31 mouse cellular contexts compared by ENCODE assay signal in genomic region chr4:119701269-119701954, GRCm38 (mm10). TPM values are rescaled to one million over a fixed set of nuclear protein-coding genes. Genes with fewer than 3 reads are reported as not detected.
DNase-seq lines count a peak whose midpoint lies in the region; ATAC-seq and TF ChIP-seq lines count a peak whose summit lies in the region.
"Had no signal": no experiment of that assay in that cellular context is flagged by ENCODE, and none has a peak within 500 bp of the region (broad histone marks: within the 10 kb centered on the region; RNA-seq: fewer than 3 reads in every experiment).

No protein-coding gene starts in this region.

- ATAC-seq in lung, embryonic 14.5 days (ENCODE audit: insufficient read depth), result peak; percentile 90
- ATAC-seq in lung, embryonic 16.5 days (ENCODE audit: low read depth), result peak; percentile 88
- ATAC-seq: activated CD4-positive, CD25-positive, alpha-beta regulatory T cell, adult 4 months; forebrain, embryonic 14.5 days; forebrain, embryonic 16.5 days had no signal

- H3K27me3 ChIP-seq in lung, embryonic 14.5 days (ENCODE audit: insufficient read depth, low read length), result no peaks in the 10 kb centered on the region
- H3K27me3 ChIP-seq in lung, embryonic 16.5 days (ENCODE audit: control insufficient read depth, insufficient read depth, low read depth, low read length), result no peaks in the 10 kb centered on the region
- H3K27me3 ChIP-seq: embryonic facial prominence, embryonic 13.5 days; embryonic facial prominence, embryonic 15.5 days; forebrain, embryonic 12.5 days had no signal

- 0 out of 2 replicates have a peak, but pooled peaks cover 2% of the 10 kb centered on the region for H3K4me1 ChIP-seq in lung, embryonic 14.5 days (ENCODE audit: insufficient read depth)
- H3K4me1 ChIP-seq in lung, adult 2 months (ENCODE audit: control insufficient read depth, insufficient read depth, low read length), result no peaks in the 10 kb centered on the region
- peaks cover 15% of the 10 kb centered on the region; the same call in 1 of the 2 replicates for H3K4me1 ChIP-seq in lung, embryonic 16.5 days (replicated peaks; ENCODE audit: control insufficient read depth, insufficient read depth, low read length)
- H3K4me1 ChIP-seq: embryonic facial prominence, embryonic 13.5 days; embryonic facial prominence, embryonic 15.5 days; forebrain, embryonic 12.5 days had no signal

- TF ChIP-seq POLR2A in lung, adult 2 months (IDR thresholded peaks at IDR 0.05; ENCODE audit: borderline replicate concordance, extremely low read depth, low read depth, low read length), result no peak

- H3K4me2 ChIP-seq in lung, embryonic 14.5 days, result no peak overlapping the region
- no peak overlapping the region for H3K4me2 ChIP-seq in lung, embryonic 16.5 days (ENCODE audit: low read depth, low read length)
- H3K4me2 ChIP-seq: embryonic facial prominence, embryonic 13.5 days; embryonic facial prominence, embryonic 15.5 days; forebrain, embryonic 12.5 days had no signal

- no peaks in the 10 kb centered on the region for H3K36me3 ChIP-seq in lung, embryonic 14.5 days (ENCODE audit: insufficient read depth)
- H3K36me3 ChIP-seq in lung, embryonic 16.5 days (ENCODE audit: control insufficient read depth, insufficient read depth, low read length), result no peaks in the 10 kb centered on the region
- H3K36me3 ChIP-seq: embryonic facial prominence, embryonic 13.5 days; embryonic facial prominence, embryonic 15.5 days; forebrain, embryonic 10.5 days; forebrain, embryonic 12.5 days had no signal

- H3K9ac ChIP-seq in lung, embryonic 14.5 days, result no peak overlapping the region
- H3K9ac ChIP-seq in lung, embryonic 16.5 days (ENCODE audit: low read length), result no peak overlapping the region
- H3K9ac ChIP-seq: embryonic facial prominence, embryonic 13.5 days; embryonic facial prominence, embryonic 15.5 days; forebrain, embryonic 12.5 days had no signal

- H3K27ac ChIP-seq in lung, embryonic 14.5 days (ENCODE audit: low read depth), result peak overlapping the region; percentile 78; the same call in 1 of the 2 replicates
- H3K27ac ChIP-seq in lung, embryonic 16.5 days (ENCODE audit: low read length), result peak overlapping the region; percentile 84
- H3K27ac ChIP-seq: embryonic facial prominence, embryonic 13.5 days; embryonic facial prominence, embryonic 15.5 days; forebrain, embryonic 10.5 days; forebrain, embryonic 12.5 days had no signal

- DNase-seq in lung, embryonic 14.5 days, result peak; percentile 92
- DNase-seq in lung, adult 2 months, result no peak
- DNase-seq in lung, adult 18-20 months, result no peak
- peak; percentile 19 for DNase-seq in lung, postnatal 10 days
- no peak for DNase-seq in lung, postnatal 14 days
- DNase-seq in lung, postnatal 4 days, result peak; percentile 30 to 67
- DNase-seq in adrenal gland, postnatal 4 days (ENCODE audit: low spot score in 2 of 2), result no peak
- DNase-seq: adrenal gland, adult 8-10 months; adrenal gland, postnatal 14 days; adrenal gland, postnatal 36 days; cerebellum, adult 11 months; cerebellum, adult 18-20 months; cerebellum, adult 8-10 months; cerebellum, adult 9-11 months; cerebellum, postnatal 14 days; cerebellum, postnatal 36 days; embryo, embryonic 11 days had no signal

- no peak overlapping the region for H3K4me3 ChIP-seq in lung, embryonic 14.5 days (ENCODE audit: low read depth, low read length)
- no peak overlapping the region for H3K4me3 ChIP-seq in lung, adult 2 months (replicated peaks; ENCODE audit: extremely low read depth, low read depth, low read length)
- no peak overlapping the region for H3K4me3 ChIP-seq in lung, embryonic 16.5 days (ENCODE audit: low read length)
- H3K4me3 ChIP-seq: embryonic facial prominence, embryonic 13.5 days; embryonic facial prominence, embryonic 15.5 days; erythroblast, embryonic 14.5 days; forebrain, embryonic 10.5 days; forebrain, embryonic 12.5 days had no signal

- TF ChIP-seq CTCF in lung, embryonic 14.5 days (IDR thresholded peaks at IDR 0.05; ENCODE audit: low read depth), result no peak
- no peak for TF ChIP-seq CTCF in lung, adult 2 months (IDR thresholded peaks at IDR 0.05; ENCODE audit: insufficient read depth, low read length)

- H3K9me3 ChIP-seq in lung, embryonic 14.5 days (ENCODE audit: low read depth, low read length), result no peaks in the 10 kb centered on the region
- H3K9me3 ChIP-seq in lung, embryonic 16.5 days (ENCODE audit: control insufficient read depth, low read length), result no peaks in the 10 kb centered on the region
- H3K9me3 ChIP-seq: embryonic facial prominence, embryonic 13.5 days; embryonic facial prominence, embryonic 15.5 days; forebrain, embryonic 10.5 days had no signal

- 44% methylated on average over 11 of the region's 11 CpGs for WGBS in lung, embryonic 14.5 days
- WGBS in lung, adult 2 months, result 74% methylated on average over 11 of the region's 11 CpGs
- 56% methylated on average over 11 of the region's 11 CpGs for WGBS in lung, embryonic 16.5 days

RNA-seq across cellular contexts. Expression of gene Hivep3, which starts 32.2 kb away (rescaled TPM):
- polyA plus RNA-seq in lung, embryonic 14.5 days (2014; fragmentation: Nextera tagmentation; extraction: Ambion mirVana), result 22.0 and 28.4 TPM in 2 replicates
- polyA plus RNA-seq in lung, adult 2 months (2012; rRNA removed), result 15.0 and 23.1 TPM in 2 replicates
- 27.9 and 30.3 TPM in 2 replicates for polyA plus RNA-seq in lung, embryonic 16.5 days (2015; fragmentation: Nextera tagmentation; extraction: Ambion mirVana)
- 10 to 100 TPM; 10.6 to 12.0 TPM for total RNA-seq in adrenal gland, postnatal 4 days (2021)
- total RNA-seq: MEL had no signal

RNA-seq across cellular contexts. Expression of gene Guca2b, which starts 42.7 kb away (rescaled TPM):
- not detected in 2 replicates for polyA plus RNA-seq in lung, embryonic 14.5 days (2014; fragmentation: Nextera tagmentation; extraction: Ambion mirVana)
- polyA plus RNA-seq in lung, adult 2 months (2012; rRNA removed), result 0.46 TPM in 1 of 2 replicates, not detected in the other
- 0.62 TPM in 1 of 2 replicates, not detected in the other for polyA plus RNA-seq in lung, embryonic 16.5 days (2015; fragmentation: Nextera tagmentation; extraction: Ambion mirVana)
- under 1 TPM in 1 of 2 experiments, not detected in 1; 0.53 TPM for total RNA-seq in adrenal gland, postnatal 4 days (2021)
- total RNA-seq: adrenal gland, adult 8-10 months; adrenal gland, postnatal 14 days; adrenal gland, postnatal 36 days; common myeloid progenitor, adult 5-6 weeks; ES-E14; MEL had no signal
- polyA plus RNA-seq: activated CD4-positive, CD25-positive, alpha-beta regulatory T cell, adult 4 months; C2C12; embryonic facial prominence, embryonic 11.5 days; embryonic facial prominence, embryonic 13.5 days; embryonic facial prominence, embryonic 15.5 days; erythroblast, embryonic 14.5 days; forebrain, embryonic 10.5 days; forebrain, embryonic 12.5 days; forebrain, embryonic 14.5 days; forebrain, embryonic 16.5 days had no signal

Comparison
In these comparisons a context has a peak if more than half of its experiments do, and no peak if none do; other contexts are left out.
1. DNase-seq: peak in lung, embryonic 14.5 days (single experiment), lung, postnatal 10 days (single experiment) and lung, postnatal 4 days (2 of 2); none in lung, adult 2 months (single experiment), lung, adult 18-20 months (0 of 2), lung, postnatal 14 days (single experiment) and adrenal gland, postnatal 4 days (0 of 2).